Mouse (Mus musculus) right cerebral cortex, postnatal 36 days (tissue): ENCODE results near the gene Gm11042.
A peak's percentile ranks its signal among the peaks of the same experiment; 100 is the strongest.

Experiments
- DNase-seq, 2 experiments: peaks; one replicate each; pipeline ENCODE4 v3.0.0; 2022; ENCODE audit warnings: low spot score in 2 of 2, mixed read lengths in 1 of 2

Gm11042 gene

GRCm38 (mm10) chr12:74316344-74316973 lies at the start of gene Gm11042:
Gm11042 (minus strand) TSS chr12:74316394.
- no peak for DNase-seq

GRCm38 (mm10) chr12:74364477-74364876 lies 48.3 kb upstream of the Gm11042 start:
- DNase-seq: no peak

GRCm38 (mm10) chr12:74363076-74363475 lies 46.9 kb upstream of the Gm11042 start:
- peak in 1 of 2 experiments; percentile 37 for DNase-seq

DNA sequence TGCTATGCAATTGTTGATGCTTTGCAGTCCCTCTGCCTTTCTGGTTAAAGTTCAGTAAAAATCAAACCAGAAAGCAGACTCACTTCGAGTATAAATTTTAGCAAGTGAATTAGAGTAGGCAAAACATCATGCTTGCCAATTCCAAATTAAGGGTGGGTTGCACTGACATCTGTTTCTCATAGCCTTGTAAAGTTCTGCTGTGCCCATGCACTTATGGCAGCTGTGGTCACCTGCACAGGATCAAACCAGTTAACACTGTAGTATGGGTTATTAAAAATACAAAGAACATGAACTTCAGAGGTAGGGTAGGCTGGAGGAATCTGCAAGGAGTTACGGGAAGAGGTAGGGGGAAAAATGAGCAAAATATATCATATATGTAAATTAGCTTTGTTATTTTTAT lies 46.3 kb upstream of the Gm11042 start:
- DNase-seq: no peak

- DNase-seq: no peak
Measured at GRCm38 (mm10) chr12:74359791-74360190, 43.6 kb upstream of the Gm11042 start.

GRCm38 (mm10) chr12:74357806-74358205 lies 41.6 kb upstream of the Gm11042 start:
- DNase-seq: no peak

DNA sequence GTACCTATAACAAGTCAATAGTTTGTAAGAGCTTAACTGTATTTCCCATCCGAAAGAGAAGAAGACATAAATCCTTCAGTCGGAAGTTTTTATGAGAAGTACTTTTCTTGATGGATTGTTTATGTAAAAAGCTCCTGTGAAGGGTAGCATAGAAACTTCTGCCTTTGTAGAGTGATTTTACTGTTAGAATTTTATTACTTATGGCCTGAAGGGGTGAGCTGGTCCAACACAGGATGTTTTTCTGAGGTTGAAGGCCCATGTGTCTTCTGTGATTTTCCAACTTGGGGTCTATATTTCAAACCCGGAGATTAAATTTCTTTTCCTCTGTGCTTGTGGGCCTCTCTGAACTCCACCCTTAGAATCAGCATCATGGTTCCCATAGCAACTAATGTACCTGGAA lies 26.5 kb upstream of the Gm11042 start:
- no peak for DNase-seq

DNA sequence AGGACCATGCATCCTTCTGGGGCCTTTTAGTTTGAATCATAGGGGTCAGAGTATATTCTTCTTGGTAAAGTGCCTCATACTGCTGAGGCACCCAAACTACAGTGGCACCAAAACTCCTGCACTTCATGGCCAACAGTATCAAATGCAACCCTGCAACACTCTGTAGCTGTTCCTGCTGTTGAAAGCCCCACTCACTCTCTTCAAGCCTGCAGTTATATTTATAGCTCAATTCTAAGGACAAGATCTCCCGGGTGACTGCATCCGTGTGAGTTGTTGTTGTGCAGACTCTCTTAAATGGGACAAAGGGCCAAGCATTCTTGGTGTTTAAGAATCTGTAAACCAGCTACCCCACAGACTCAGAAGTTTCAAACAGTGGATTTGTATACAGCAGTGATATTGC lies 23.9 kb upstream of the Gm11042 start:
- DNase-seq: no peak

DNA sequence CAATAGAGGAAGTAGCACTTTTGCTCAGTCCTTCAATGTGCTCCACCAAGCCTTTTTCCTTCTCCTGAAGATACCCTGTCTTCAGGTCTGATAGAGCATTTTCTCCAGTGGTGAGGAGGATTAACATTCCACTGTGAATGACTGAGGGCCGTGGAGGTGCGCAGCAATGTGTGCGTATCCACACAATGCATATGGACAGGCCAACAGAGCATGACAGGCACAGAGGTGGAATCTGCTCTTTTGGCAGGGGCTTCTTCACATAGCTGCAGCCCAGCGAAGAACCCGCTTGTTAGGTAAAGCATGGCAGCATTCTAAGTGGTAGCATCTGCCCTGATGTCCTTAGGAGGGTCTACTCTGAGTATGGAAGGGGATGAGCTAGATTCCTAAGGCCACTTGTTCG lies 17.5 kb upstream of the Gm11042 start:
- no peak for DNase-seq

DNA sequence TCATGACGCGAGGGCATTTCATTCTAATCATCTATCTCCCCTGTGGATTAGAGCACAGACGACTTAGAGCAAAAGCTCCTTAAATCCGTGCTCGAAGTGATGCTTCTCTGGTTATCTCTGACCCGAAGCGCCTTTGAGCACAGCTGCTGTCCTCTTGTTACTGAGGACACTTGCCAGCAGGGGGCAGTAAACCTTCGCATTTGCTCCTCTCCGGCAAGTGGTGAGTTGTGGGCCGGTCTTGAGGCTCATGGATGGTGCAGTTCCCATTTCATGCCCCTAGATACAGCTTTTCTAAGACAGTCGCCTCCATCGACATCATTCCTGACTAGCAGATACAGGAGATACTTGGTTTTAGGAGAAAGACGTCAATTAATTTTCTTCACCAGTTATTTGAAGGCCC lies 16.8 kb upstream of the Gm11042 start:
- peak; percentile 57 to 71 for DNase-seq

DNA sequence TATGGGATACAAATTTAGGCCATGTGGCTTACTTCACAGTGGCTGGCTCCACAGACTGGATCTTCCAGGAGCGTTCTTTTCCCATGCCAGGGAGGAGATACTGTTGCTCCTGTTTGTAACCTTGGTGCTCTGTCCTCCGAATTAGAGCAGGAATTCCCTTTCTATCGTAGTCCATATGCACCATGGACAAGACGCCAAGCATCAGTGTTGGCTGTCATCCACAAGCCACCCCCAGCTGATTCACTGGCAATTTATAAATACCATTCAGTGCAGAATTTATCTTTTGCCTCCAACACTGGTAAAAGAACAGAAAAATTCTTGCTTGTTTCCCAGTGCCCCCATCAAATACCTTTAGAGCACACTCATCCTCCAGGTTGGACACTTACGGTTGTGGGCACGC lies 13.6 kb upstream of the Gm11042 start:
- DNase-seq: no peak

- peak in 1 of 2 experiments; percentile 45 for DNase-seq
Measured at GRCm38 (mm10) chr12:74326644-74327043, 10.4 kb upstream of the Gm11042 start.

GRCm38 (mm10) chr12:74321981-74322380 lies 5.8 kb upstream of the Gm11042 start:
- DNase-seq: no peak

DNA sequence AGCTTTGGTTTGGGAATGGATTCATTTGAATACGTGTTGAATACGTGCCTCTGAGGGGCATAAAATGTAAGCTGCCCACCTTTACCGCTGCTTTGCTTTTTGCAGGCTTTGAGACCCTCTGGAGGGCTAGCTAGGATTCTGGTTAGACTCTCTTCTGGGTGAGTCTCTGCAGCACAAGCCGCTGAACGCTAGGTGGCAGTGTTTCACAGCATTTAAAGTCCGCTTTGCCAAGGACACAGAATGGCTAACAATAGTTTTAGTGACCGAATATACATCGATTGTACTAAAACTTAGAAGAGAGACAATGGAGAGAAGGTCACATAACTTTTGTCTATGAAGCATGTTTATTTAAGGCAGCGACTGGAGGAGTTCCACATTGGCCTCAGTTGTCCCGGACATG lies 4.1 kb upstream of the Gm11042 start:
- peak in 1 of 2 experiments; percentile 52 for DNase-seq

DNA sequence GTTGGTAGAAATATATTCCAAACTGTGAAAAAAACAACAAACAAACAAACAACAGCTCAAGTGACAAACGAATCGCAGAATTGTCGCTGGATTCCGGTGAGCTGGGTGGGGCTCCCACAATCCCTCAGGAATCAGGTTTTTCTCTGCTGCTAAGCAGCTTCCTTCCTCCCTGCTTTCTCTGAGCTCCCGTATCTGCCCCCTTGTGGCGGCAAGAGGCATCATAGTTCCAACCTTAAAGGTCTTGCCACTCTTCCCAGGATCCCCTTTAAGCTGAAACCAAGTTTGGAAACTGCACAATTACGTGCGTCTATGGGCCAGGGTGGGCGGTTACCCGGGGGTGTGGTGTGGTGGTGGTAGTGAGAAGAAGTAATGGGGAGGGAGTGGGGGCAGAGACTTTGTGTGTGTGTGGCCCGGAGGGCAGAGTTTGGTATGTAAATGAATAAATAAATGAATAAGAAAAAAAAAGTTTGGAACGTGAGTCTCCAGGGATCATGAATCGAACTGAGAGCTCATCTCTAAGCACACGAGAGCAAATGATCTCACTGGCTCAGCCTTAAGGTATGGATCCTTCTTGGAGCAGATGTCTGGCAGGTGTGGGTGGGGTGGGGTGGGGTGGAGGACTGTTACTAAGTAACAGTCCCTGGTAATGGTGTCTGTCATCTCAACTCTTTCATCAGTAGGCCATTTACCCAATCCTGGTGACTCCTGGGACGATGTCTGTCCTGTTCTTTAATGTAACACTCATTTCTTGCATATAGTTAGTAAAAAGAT lies 980 bp upstream of the Gm11042 start:
- DNase-seq: peak; percentile 48 to 69

DNA sequence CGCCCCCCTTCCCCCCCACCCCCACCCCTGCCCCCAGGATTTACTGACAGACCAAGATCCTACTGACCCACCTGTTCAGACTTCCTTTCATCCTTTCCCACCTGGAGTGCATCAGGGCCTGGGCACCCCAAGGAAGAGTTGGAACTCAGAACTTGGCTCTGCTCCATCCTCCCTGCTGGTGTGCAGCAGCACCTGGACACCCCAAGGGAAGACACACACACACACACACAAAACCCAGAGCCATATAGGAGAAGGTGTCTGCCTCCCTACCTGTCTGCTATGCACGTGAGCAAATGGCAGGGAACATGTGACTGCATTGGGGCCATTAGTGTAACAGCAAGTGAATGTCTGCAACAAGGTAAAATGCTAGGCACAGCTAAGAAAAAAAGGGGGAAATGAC lies 973 bp downstream of the Gm11042 start:
- no peak for DNase-seq

DNA sequence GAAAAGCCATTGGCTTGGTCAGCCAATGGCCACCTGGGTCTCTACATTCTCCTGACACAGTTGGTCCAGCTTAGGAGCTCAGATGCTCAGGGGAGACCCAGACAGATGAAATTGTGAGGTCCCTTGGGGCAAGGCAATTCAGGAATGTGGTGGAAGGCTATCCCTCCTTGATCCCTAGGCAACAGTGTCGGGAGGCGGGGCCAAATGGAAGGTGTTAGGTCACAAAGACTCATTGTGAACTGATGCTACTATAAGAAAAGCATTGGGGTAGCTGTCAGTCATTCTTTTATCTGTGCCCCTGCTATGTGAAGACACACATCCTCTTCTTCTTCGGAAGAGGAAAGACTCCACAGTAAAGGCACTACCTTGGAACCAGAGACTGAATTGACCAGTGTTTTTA lies 3.6 kb downstream of the Gm11042 start:
- no peak for DNase-seq

DNA sequence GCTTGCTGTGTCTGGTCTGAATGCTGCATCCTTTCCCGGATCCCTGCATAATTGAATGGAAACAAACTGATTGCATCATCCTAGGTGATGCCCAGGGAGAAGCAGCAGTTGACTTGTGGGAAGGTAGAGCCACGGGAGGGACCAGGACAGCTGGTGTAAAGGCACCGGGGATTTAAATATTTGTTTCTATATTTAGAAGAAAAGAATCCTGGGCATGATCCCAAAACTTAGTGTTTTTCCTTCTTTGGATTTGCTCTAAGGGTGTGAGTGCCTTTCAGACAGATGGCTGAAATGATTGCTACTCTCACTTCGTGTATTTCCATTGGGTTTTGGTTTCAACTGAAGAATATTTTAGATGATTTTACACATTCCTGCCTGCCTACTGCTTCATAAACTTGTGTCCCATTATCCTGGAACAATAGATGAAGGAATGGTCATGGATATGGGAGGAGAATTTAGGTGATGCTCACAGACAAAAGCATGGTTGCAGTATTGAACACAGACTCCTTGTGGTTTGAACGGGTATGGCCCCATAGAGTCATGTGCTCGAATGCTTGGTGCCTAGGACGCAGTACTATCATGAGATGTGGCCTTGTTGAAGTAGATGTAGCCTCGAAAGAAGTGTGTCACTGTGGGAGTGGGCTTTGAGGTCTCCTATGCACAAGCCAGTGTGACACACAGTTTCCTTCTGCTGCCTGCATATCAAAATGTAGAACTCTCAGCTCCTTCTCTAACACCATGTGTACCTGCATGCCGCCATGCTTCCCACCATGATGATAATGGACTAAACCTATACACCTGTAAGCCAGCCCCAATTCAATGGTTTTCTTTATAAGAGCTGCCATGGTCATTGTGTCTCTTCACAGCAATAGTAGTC lies 12.5 kb downstream of the Gm11042 start:
- peak in 1 of 2 experiments; percentile 39 for DNase-seq

GRCm38 (mm10) chr12:74301559-74301958 lies 14.6 kb downstream of the Gm11042 start:
- DNase-seq: no peak

GRCm38 (mm10) chr12:74296374-74296773 lies 19.8 kb downstream of the Gm11042 start:
- no peak for DNase-seq

DNA sequence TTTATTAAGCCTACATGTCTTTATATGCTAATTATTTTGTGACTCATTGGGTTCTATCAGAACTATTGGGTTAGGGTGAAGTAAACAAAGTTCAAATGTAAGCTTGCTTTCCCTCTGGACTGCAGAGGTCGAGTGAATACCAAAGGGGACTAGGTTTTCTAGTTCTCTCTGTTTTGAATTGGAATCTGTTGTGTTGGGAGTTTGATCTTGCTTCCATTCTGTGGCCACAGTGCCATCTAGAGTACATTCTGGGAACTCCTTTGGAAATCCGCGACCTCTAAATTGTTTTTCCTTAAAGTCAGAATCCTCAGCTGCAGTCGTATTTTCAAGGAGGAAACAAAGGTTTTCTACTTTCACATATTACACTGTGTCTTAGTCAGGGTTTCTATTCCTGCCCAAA lies 22.6 kb downstream of the Gm11042 start:
- DNase-seq: no peak

DNA sequence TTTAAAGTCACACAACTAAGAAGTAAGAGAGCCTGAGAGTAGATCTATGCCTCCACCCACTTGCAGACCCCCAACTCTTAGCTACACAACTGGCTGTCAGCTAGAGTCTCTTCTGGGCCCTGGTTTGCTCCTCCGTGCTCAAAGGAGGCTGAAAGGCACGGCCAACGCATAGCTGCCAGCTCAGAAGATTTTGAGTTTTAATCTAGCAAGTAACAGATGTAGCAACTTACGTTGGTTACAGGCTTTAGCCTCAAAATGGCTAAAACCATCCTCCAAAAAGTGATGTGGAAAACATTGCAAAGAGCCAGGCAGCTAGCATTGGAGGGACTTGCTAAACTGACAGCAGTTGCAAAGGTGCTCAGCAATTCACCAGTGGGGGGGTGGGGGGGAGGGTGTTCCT lies 25.2 kb downstream of the Gm11042 start:
- DNase-seq: no peak
